Mouse (Mus musculus): ENCODE results near the gene Fus.

Fus gene

GRCm38 (mm10) chr7:127967004-127967921 lies at the start of gene Fus:
Fus (plus strand) TSS chr7:127967457.
- DNase-seq (ENCODE audit: extremely low read depth, low read depth, low spot score) = no peak

GRCm38 (mm10) chr7:127918203-127918602 lies 49.1 kb upstream of the Fus start:
- no peak for DNase-seq (ENCODE audit: extremely low read depth, low read depth, low spot score)

GRCm38 (mm10) chr7:127919290-127919689 lies 48.0 kb upstream of the Fus start:
- DNase-seq (ENCODE audit: extremely low read depth, low read depth, low spot score) = no peak

GRCm38 (mm10) chr7:127921516-127921915 lies 45.7 kb upstream of the Fus start:
- DNase-seq (ENCODE audit: extremely low read depth, low read depth, low spot score) = no peak

GRCm38 (mm10) chr7:127922451-127923275 lies 44.6 kb upstream of the Fus start:
- DNase-seq (ENCODE audit: extremely low read depth, low read depth, low spot score) = no peak

GRCm38 (mm10) chr7:127923714-127924113 lies 43.5 kb upstream of the Fus start:
- no peak for DNase-seq (ENCODE audit: extremely low read depth, low read depth, low spot score)

- peak; percentile 88 for DNase-seq (ENCODE audit: extremely low read depth, low read depth, low spot score)
Measured at GRCm38 (mm10) chr7:127925252-127925651, 42.0 kb upstream of the Fus start.

GRCm38 (mm10) chr7:127926066-127926465 lies 41.2 kb upstream of the Fus start:
- no peak for DNase-seq (ENCODE audit: extremely low read depth, low read depth, low spot score)

GRCm38 (mm10) chr7:127926846-127927245 lies 40.4 kb upstream of the Fus start:
- no peak for DNase-seq (ENCODE audit: extremely low read depth, low read depth, low spot score)

- DNase-seq (ENCODE audit: extremely low read depth, low read depth, low spot score) = no peak
Measured at GRCm38 (mm10) chr7:127927726-127928125, 39.5 kb upstream of the Fus start.

- DNase-seq (ENCODE audit: extremely low read depth, low read depth, low spot score) = no peak
Measured at GRCm38 (mm10) chr7:127928596-127928995, 38.7 kb upstream of the Fus start.

GRCm38 (mm10) chr7:127929923-127930322 lies 37.3 kb upstream of the Fus start, which contains the start of gene Prss8:
Prss8 (minus strand) TSS chr7:127930104.
- no peak for DNase-seq (ENCODE audit: extremely low read depth, low read depth, low spot score)

GRCm38 (mm10) chr7:127930636-127931035 lies 36.6 kb upstream of the Fus start:
- DNase-seq (ENCODE audit: extremely low read depth, low read depth, low spot score) = no peak

- DNase-seq (ENCODE audit: extremely low read depth, low read depth, low spot score) = no peak
Measured at GRCm38 (mm10) chr7:127931351-127932135, 35.7 kb upstream of the Fus start.

- no peak for DNase-seq (ENCODE audit: extremely low read depth, low read depth, low spot score)
Measured at GRCm38 (mm10) chr7:127932273-127933031, 34.8 kb upstream of the Fus start.

- DNase-seq (ENCODE audit: extremely low read depth, low read depth, low spot score) = no peak
Measured at GRCm38 (mm10) chr7:127934075-127934474, 33.2 kb upstream of the Fus start.

- no peak for DNase-seq (ENCODE audit: extremely low read depth, low read depth, low spot score)
Measured at GRCm38 (mm10) chr7:127935028-127935722, 32.1 kb upstream of the Fus start.

GRCm38 (mm10) chr7:127935748-127936159 lies 31.5 kb upstream of the Fus start:
- no peak for DNase-seq (ENCODE audit: extremely low read depth, low read depth, low spot score)

- DNase-seq (ENCODE audit: extremely low read depth, low read depth, low spot score) = no peak
Measured at GRCm38 (mm10) chr7:127936216-127936884, 30.9 kb upstream of the Fus start.
